Mouse (Mus musculus): ENCODE data around the gene Ptprg.

The Ptprg gene

DNA sequence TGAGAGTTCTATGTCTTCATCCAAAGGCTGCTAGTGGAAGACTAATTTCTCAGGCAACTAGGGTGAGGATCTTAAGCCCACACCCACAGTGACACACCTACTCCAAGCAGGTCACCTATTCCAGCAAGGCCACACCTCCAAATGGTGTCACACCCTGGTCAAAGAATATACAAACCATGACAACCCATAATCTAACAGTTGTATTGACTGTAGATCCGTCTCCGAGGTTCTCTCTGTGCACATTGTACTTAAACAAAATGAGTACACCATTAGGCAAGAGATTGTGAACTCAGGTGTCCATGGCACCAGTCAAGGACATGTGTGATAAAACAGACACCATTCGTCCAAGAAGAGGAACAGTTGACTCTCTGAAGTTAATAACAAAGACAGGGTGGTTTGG, 596.2 kb downstream of the Ptprg start:
- no peak for DNase-seq (ENCODE audit: low spot score)

DNA sequence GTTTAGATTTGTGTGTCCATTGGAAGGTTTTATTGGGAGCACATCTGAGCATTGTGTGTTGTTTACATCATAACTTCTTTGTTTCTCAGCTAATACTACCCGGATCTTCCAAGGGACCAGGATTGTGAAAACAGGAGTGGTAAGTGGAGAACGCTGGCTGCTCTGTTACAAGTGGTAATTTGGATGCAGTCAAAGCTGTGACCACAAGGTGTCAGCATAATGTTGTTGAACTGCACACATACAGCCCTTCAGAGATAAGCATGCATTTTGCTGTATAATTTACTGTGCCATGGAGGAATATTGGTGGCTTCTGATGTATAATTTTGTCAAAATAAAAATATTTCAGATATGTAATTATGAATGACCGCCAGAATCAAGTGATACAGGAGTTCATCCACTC, 598.6 kb downstream of the Ptprg start:
- no peak for DNase-seq (ENCODE audit: low spot score)

DNA sequence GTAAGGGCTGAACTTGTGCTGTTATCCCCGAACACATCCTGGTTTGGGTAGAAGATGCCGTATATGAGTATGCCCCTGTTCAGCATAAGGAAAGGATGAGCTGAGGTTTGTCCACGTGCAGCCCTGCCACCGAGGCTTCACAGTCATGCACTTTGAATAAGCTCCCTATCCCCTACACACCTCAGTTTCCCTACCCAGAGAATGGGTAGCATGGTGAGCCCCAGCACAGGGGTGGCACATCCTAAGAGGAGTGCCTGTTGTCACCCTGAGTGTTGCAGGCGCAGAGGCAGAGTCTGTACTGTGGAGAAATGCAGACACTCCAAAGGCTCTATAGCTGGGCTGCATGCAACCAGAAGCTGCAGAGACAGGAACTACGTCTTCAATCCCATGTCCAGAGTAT, 599.4 kb downstream of the Ptprg start:
- DNase-seq (ENCODE audit: low spot score): no peak

DNA sequence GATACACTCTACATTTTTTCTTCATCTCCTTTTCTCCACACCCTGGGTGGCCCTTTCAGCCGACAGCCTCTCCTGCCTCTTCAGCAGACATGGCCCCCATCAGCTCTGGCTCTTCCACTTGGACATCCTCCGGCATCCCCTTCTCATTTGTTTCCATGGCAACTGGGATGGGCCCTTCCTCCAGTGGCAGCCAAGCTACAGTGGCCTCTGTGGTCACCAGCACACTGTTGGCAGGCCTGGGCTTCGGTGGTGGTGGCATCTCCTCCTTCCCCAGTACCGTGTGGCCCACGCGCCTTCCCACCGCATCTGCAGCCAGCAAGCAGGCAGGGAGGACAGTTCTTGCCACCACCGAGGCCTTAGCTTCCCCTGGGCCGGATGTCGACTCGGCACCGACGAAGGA, 600.3 kb downstream of the Ptprg start:
- no peak for DNase-seq (ENCODE audit: low spot score)

- DNase-seq (ENCODE audit: low spot score): no peak
Measured at GRCm38 (mm10) chr14:12161738-12162310, 608.5 kb downstream of the Ptprg start.

GRCm38 (mm10) chr14:12162331-12162854, 609.1 kb downstream of the Ptprg start:
- no peak for DNase-seq (ENCODE audit: low spot score)

GRCm38 (mm10) chr14:12163196-12163595, 609.9 kb downstream of the Ptprg start:
- no peak for DNase-seq (ENCODE audit: low spot score)

DNA sequence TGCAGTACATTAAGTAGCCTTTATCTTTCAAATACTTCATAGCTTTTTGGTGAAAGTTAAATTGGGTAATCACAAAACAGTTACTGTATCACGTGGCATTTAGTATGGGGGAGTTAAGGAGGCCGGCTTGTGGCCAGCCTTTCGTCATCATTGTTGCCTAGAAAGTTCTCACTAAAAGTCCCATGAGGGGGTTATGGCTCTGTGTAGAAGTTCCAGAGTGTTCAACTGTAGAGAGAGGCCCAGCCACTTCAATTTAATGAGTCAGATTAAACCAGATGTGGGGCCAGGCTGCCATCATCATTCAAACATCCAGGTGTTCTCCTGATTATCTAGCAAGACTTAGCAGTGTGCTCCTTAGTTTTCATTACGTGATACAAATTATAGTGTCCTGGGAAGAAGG, 613.9 kb downstream of the Ptprg start:
- no peak for DNase-seq (ENCODE audit: low spot score)

DNA sequence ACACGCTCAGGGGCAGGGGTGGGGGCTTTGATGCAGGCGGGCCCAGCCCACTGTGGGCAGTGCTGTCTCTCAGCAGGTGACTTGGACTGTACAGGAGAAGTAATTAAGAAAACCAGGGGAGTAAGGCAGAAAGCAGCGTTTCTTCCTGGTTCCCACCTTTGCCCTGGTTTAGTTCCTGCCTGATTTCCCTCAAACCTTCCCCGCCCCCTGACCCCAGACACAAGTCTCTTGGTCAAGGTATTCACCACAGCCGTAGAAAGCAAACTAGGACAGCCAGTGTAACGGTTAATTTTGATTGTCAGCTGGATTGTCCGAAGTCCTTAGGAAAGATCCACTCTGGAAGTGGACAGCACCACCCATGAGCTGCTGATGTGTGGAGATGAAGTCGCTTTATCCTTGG, 614.3 kb downstream of the Ptprg start:
- no peak for DNase-seq (ENCODE audit: low spot score)

DNA sequence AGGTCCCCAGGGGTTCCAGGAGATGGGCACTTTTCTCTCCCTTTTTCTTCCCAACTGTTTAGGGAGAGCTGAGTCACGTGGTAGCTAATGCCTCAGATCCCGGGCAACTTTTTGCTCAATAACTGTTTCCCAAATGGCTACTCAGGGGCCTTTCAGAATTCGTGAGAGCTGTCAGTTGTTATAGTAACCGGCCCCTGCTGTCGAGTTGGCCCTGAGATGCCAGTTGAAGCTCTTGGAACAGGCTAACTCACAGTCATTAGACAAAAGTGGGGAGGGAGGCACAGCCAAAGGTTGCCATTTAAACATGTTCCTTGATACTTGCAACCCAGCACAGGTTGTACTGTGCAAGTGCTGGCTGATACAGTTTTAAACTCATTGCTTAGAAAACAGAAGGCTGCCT, 624.1 kb downstream of the Ptprg start:
- DNase-seq (ENCODE audit: low spot score): no peak

DNA sequence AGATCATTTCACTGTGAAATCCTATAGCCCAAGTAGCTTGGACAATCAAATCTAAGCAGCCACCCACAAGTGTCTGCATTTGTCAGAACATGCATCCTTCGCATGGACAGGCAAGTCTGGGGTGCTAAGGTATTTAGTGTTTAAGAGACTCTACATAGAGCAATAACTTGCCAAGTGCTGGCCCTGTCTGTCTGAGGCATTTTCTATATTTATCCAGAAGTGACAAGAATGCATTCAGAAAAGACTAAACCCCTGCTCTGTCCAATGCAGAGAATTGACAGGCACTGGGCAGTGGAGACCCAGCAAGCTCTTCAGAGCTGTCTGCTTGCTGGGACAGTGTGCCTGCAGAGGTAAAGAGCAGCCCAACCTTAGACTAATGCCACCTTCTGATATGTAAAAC, 625.3 kb downstream of the Ptprg start:
- no peak for DNase-seq (ENCODE audit: low spot score)

DNA sequence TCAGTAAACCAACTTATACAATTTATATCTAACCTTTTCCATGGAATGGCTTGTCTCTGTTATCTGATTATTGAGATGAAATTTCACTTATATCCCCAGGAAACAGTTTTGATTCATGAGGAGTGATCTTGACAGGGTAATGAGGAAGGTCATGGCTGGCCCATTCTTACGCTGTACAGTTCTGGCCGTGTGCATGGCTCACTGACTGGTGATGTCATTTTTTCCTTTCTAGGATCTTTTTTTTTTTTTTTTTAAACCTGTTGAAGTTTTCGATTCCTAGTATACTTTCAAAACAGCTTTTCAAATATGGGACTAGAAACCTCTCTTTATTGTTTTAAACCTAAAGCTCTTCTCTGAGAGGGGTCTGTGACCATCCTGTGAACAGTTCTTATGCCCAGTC, 626.8 kb downstream of the Ptprg start:
- DNase-seq (ENCODE audit: low spot score): no peak

- DNase-seq (ENCODE audit: low spot score): no peak
Measured at GRCm38 (mm10) chr14:12185040-12185439, 631.7 kb downstream of the Ptprg start.

- DNase-seq (ENCODE audit: low spot score): no peak
Measured at GRCm38 (mm10) chr14:12188352-12188751, 635.0 kb downstream of the Ptprg start.

GRCm38 (mm10) chr14:12189266-12189665, 635.9 kb downstream of the Ptprg start:
- DNase-seq (ENCODE audit: low spot score): no peak

DNA sequence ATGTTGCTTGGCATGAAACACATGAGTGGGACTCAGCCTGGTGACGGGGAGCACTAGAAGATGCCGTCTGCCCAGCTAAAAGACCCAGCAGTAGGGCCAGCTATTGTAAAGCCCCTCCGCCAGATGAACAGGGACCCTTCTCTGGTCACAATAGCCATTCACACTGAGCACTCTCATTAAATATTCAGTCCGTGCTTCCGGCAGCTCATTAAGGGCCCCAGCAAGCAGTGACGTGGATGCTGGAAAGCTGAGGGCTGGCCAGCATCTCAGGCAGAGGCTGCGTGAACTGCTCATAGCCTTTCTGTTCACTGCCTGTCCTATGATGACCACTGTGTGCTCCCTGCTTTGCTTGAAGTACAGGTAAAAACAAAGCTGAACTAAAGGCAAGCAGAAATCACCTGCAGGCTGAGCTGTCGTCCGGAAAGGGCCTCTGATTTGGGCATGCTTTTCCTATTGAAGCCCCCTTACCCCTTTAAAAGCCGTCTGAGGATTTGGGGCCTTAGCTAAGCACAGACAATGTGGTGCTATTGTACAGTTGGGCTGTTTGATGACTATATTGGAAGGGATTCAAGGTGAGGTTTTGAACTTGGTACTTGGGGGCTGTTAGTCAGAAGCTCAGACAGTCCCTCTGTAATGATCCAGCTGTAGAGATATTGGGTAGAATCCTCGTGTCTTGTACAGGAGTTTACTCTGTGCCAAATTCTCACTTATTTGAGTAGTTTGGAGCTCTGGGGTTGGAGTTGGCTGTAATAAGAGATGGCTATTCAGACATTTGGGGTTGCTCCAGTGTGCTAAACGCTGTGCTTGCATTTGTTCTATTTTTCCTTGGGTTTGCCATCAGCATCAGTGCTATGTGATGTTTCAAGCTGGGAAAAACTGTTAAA, 636.6 kb downstream of the Ptprg start:
- no peak for DNase-seq (ENCODE audit: low spot score)

DNA sequence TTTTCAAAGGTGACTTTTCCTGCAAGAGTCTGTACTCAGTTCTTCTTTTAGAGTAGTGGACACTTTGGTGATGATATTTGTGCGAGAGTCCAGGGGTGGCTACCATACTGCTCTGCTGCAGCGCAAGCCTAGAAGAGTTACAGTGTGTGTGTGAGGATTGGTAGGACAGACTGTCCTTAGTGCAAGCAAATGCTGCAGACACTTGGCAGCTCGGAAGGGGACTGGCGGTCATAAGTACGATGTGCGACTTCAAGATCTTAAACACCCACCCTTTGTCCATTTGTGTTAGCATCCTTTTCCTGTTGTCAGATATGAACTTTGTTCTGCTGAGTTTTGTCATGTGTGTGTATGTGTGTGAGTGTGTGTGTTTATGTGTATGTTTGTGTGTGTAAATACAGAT, 637.7 kb downstream of the Ptprg start:
- DNase-seq (ENCODE audit: low spot score): no peak

DNA sequence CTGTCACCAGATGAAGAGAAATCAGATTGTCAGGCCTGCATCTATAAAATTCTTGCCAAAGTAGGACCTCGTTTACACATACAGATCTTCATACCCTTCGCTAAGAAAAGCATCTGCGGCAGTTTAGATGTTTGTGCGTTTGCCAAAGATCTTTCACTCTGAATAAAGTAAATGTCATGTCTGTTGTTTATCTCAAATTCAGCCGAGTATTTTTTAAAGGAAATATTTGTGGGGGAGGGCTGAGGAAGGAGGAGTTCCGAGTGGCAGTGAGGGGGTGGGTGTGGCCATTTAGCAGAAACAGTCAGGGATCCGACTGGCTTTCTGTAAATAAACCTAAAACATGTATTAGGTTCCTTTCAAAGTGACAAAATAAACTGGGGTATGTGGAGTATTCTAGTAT, 645.4 kb downstream of the Ptprg start:
- no peak for DNase-seq (ENCODE audit: low spot score)

GRCm38 (mm10) chr14:12199956-12200950, 646.9 kb downstream of the Ptprg start:
- no peak for DNase-seq (ENCODE audit: low spot score)

DNA sequence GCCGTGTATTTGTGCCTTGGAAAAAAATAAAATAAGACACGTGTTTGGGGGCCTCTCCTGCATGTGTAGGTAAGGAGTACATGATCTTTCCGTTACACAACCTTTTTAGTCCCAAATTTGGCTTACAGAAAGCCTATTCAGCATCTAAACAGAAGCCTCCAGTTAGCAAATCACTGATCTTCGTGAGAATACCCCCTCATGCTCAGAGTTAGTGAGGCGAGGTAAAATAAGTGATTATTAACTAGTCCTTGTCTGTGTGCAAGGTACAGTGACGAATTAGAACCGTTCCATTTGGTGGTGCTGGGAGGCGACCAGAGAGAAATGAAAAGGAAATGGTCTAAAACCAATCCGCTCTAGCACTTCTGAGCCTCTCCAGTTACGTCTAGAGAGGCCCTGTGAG, 648.9 kb downstream of the Ptprg start:
- DNase-seq (ENCODE audit: low spot score): no peak

DNA sequence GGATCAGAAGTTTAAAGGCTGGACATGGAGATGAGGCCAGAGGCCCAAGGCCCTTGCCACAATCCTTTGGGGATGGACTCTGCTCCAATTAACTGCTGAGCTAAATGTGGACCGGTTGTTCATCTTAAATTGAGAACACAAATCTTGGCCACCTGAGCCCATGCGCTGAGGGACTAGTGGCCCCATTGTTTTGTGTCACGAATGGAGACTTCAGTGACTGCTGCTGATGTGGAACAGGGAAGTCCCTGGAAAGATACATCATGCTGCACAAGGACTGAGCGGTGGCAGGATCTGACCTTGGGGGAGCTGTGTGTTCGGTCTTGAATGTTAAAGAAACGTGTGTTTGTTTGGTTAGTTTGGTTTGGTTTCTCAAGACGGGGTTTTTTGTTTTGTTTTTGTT, 649.7 kb downstream of the Ptprg start:
- DNase-seq (ENCODE audit: low spot score): no peak

- DNase-seq (ENCODE audit: low spot score): no peak
Measured at GRCm38 (mm10) chr14:12206138-12206537, 652.8 kb downstream of the Ptprg start.

Measured in urinary bladder, postnatal 10 days (tissue).